Mouse (Mus musculus) lung, postnatal 0 days (tissue): ENCODE data around the gene Aqp11. TPM values are rescaled to one million over a fixed set of nuclear protein-coding genes. Genes with fewer than 3 reads are reported as not detected.

ENCODE experiments used
- ATAC-seq: fragments of 200-750 bp; cut with Nextera tagmentation; 2 replicates; pipeline ENCODE4 v1.8.0; 2017; ENCODE audit warnings: moderate library complexity
- DNase-seq: peaks from one replicate; pipeline ENCODE4 v3.0.0-alpha.2; 2016; ENCODE audit warnings: low spot score
- H3K27ac ChIP-seq: fragments of 300-500 bp; sonication (generic); 2 replicates; pipeline ENCODE4 v1.5.1; 2014; ENCODE audit warnings: antibody characterized with exemption, mild to moderate bottlenecking, low read length, mixed read lengths
- H3K27me3 ChIP-seq: fragments of 300-500 bp; sonication (generic); replicated peaks from 2 replicates; pipeline ENCODE4 v1.6.1; 2014; ENCODE audit warnings: low read length, mixed read lengths; ENCODE audit not compliant: insufficient read depth
- H3K36me3 ChIP-seq: fragments of 300-500 bp; sonication (generic); 2 replicates; pipeline ENCODE4 v1.6.1; 2014; ENCODE audit warnings: low read length, mixed read lengths; ENCODE audit not compliant: insufficient read depth
- H3K4me1 ChIP-seq: fragments of 300-500 bp; sonication (generic); 2 replicates; pipeline ENCODE4 v1.6.1; 2014; ENCODE audit warnings: antibody characterized with exemption, low read depth, low read length, mixed read lengths; ENCODE audit not compliant: insufficient read depth
- H3K4me2 ChIP-seq: fragments of 300-500 bp; sonication (generic); replicated peaks from 2 replicates; pipeline ENCODE4 v1.6.1; 2014; ENCODE audit warnings: low read depth, mild to moderate bottlenecking, low read length, moderate library complexity, mixed read lengths
- H3K4me3 ChIP-seq: fragments of 300-500 bp; sonication (generic); 2 replicates; pipeline ENCODE4 v1.5.1; 2014; ENCODE audit warnings: low read depth, low read length
- H3K9ac ChIP-seq: fragments of 300-500 bp; sonication (generic); replicated peaks from 2 replicates; pipeline ENCODE4 v1.6.1; 2014; ENCODE audit warnings: low read depth, mild to moderate bottlenecking
- H3K9me3 ChIP-seq: fragments of 300-500 bp; sonication (generic); 2 replicates; pipeline ENCODE4 v1.6.1; 2016; ENCODE audit warnings: low read length, mixed read lengths
- CTCF ChIP-seq: IDR thresholded peaks from 2 replicates; pipeline ENCODE4 v1.5.1; 2016; ENCODE audit warnings: antibody characterized with exemption, mild to moderate bottlenecking
- EP300 ChIP-seq: IDR thresholded peaks from 2 replicates; pipeline ENCODE4 v1.6.1; 2016; ENCODE audit warnings: antibody characterized with exemption, mild to moderate bottlenecking, control low read depth
- WGBS: fragments of 180-500 bp; shearing (Covaris S2); extraction: QIAGEN DNeasy Blood & Tissue Kit; methylation state at CpG from one replicate; pipeline ENCODE4 v1.1.7; 2014; 5-methylcytosine and 5-hydroxymethylcytosine counted together
- polyA plus RNA-seq: library from polyadenylated mRNA; unstranded; fragments of >200 nt; fragmentation: Nextera tagmentation; extraction: Ambion mirVana; gene quantifications from 2 replicates; pipeline ENCODE4 v1.2.1, GENCODE M21; 2015

The Aqp11 gene
- polyA plus RNA-seq, 1 experiment from 2014 or later: 4.2 TPM

DNA sequence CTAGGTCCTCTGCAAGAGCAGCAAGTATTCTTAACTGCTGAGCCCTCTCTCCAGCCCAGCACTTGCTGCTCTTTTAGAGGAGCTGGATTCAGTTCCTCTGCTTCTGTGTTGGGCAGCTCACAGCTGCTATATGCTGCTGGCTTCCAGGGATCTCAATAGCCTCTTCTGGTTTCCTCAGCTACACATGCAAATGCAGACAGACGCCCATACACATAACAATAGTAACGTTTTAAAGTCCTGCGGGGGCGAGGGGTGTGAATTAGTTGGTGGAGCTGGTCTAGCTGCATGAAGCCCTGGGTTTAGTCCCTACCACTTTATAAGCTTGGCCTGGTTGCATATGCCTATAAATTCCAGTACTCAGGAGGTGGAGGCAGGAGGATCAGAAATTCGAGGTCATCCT, 19.0 kb downstream of the Aqp11 start:
- H3K27me3 ChIP-seq: no peaks in the 10 kb centered on the region
- 83% methylated on average over 5 of the region's 5 CpGs for WGBS
- no peak overlapping the region for H3K4me2 ChIP-seq
- DNase-seq: no peak
- ATAC-seq: no peak
- H3K4me3 ChIP-seq: no peak overlapping the region
- no peak overlapping the region for H3K27ac ChIP-seq
- H3K4me1 ChIP-seq: no peaks in the 10 kb centered on the region
- no peak for TF ChIP-seq EP300
- TF ChIP-seq CTCF: no peak
- peaks cover 27% of the 10 kb centered on the region; the same call in 1 of the 2 replicates for H3K36me3 ChIP-seq
- no peak overlapping the region for H3K9ac ChIP-seq
- H3K9me3 ChIP-seq: no peaks in the 10 kb centered on the region

GRCm38 (mm10) chr7:97717326-97717725, 20.8 kb downstream of the Aqp11 start:
- Histone ChIP-seq H3K9ac (no peak overlapping the region), H3K4me2 (no peak overlapping the region), H3K27me3 (no peaks in the 10 kb centered on the region), H3K27ac (no peak overlapping the region), H3K4me1 (no peaks in the 10 kb centered on the region), H3K9me3 (no peaks in the 10 kb centered on the region), H3K4me3 (no peak overlapping the region), H3K36me3 (peaks cover 34% of the 10 kb centered on the region; the same call in 1 of the 2 replicates)
- no peak for TF ChIP-seq CTCF
- TF ChIP-seq EP300: no peak
- DNase-seq: peak; percentile 19
- WGBS: 68% methylated on average over 1 of the region's 1 CpGs
- ATAC-seq: no peak

DNA sequence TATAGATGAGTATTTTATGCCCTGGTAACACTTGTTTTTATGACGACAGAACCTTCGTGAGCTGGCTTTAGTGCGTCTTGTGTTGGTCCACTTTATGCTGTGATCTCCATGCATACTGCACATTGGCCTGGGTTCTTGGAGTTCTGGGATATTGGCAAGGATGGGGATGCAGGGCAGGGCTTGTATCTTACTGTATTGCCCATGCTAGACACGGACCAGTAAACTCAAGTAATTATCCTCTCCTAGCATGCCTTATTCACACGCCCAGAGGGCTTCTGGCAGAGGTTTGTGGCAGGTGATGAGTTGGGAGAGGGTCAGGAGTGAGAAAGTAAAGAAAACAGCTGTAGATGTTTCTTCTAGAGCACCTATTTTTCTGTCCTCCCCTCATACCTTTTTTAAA, 23.4 kb downstream of the Aqp11 start:
- Histone ChIP-seq H3K36me3 (peaks cover 34% of the 10 kb centered on the region; the same call in 1 of the 2 replicates), H3K4me1 (no peaks in the 10 kb centered on the region), H3K27ac (no peak overlapping the region), H3K27me3 (no peaks in the 10 kb centered on the region), H3K4me2 (no peak overlapping the region), H3K4me3 (no peak overlapping the region), H3K9me3 (no peaks in the 10 kb centered on the region), H3K9ac (no peak overlapping the region)
- WGBS: 97% methylated on average over 5 of the region's 5 CpGs
- no peak for ATAC-seq
- TF ChIP-seq EP300: no peak
- no peak for TF ChIP-seq CTCF
- DNase-seq: no peak

- Histone ChIP-seq H3K36me3 (peaks cover 8% of the 10 kb centered on the region; the same call in 1 of the 2 replicates), H3K4me3 (no peak overlapping the region), H3K9ac (no peak overlapping the region), H3K4me2 (no peak overlapping the region), H3K4me1 (no peaks in the 10 kb centered on the region), H3K27ac (no peak overlapping the region), H3K9me3 (no peaks in the 10 kb centered on the region), H3K27me3 (no peaks in the 10 kb centered on the region)
- WGBS: 87% methylated on average over 3 of the region's 3 CpGs
- DNase-seq (peak; percentile 14), ATAC-seq (no peak)
- TF ChIP-seq CTCF: no peak
- no peak for TF ChIP-seq EP300
These were observed 28.9 kb downstream of the Aqp11 start for GRCm38 (mm10) chr7:97709204-97709603.

- TF ChIP-seq CTCF: no peak
- no peak for TF ChIP-seq EP300
- no peaks in the 10 kb centered on the region for H3K9me3 ChIP-seq
- no peaks in the 10 kb centered on the region for H3K27me3 ChIP-seq
- no peak overlapping the region for H3K4me3 ChIP-seq
- H3K4me2 ChIP-seq: no peak overlapping the region
- no peak for ATAC-seq
- 79% methylated on average over 5 of the region's 5 CpGs for WGBS
- H3K4me1 ChIP-seq: no peaks in the 10 kb centered on the region
- peaks cover under 1% of the 10 kb centered on the region; the same call in 1 of the 2 replicates for H3K36me3 ChIP-seq
- H3K9ac ChIP-seq: no peak overlapping the region
- H3K27ac ChIP-seq: no peak overlapping the region
- no peak for DNase-seq
These were observed 30.3 kb downstream of the Aqp11 start for GRCm38 (mm10) chr7:97707809-97708208.

DNA sequence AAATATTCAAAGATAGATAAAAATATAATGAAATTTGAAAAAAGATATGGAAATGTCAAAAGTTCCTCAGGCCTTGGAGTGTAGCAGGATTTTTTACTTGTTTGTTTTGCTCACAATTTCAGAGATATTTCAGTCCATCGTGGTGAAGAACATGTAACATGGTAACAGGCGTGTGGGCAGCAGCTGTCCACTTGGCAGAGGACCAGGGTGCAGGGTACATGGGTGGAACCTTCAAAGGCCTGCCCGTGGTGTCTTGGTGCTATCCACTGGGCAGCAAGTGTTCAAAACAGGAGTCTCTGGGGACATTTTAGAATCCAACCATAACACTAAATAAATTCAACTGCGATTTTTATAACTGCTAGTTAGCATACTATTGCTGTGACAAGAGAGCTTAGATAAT, 31.0 kb downstream of the Aqp11 start:
- 64% methylated on average over 4 of the region's 4 CpGs for WGBS

DNA sequence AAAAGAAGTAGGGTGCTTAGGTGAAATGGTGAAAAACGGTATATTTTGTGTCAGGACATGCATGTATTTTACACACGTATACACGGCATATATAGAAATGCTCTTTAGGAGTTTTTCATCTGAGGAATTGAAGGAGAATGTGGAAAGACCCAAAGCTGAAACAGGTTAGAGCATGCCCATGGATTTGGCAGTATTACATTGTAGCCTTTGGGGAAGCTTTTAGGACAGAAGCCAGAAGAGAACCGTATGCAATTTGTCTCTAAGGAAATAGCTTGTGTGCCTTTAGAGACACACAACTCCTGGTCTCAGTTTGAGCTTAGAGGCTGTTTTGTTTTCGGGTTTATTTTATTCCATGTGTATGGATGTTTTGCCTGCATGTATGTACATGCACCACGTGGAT, 37.0 kb downstream of the Aqp11 start:
- Histone ChIP-seq H3K36me3 (no peaks in the 10 kb centered on the region), H3K27me3 (no peaks in the 10 kb centered on the region), H3K9ac (no peak overlapping the region), H3K9me3 (no peaks in the 10 kb centered on the region), H3K4me3 (no peak overlapping the region), H3K4me2 (no peak overlapping the region), H3K27ac (no peak overlapping the region), H3K4me1 (peaks cover under 1% of the 10 kb centered on the region; the same call in 1 of the 2 replicates)
- ATAC-seq (no peak), DNase-seq (no peak)
- WGBS: 79% methylated on average over 6 of the region's 6 CpGs
- TF ChIP-seq CTCF (no peak), EP300 (no peak)

More for the DNA sequence above, 31.0 kb downstream of the Aqp11 start:
- Histone ChIP-seq H3K4me2 (no peak overlapping the region), H3K36me3 (no peaks in the 10 kb centered on the region), H3K4me3 (no peak overlapping the region), H3K27me3 (no peaks in the 10 kb centered on the region), H3K4me1 (no peaks in the 10 kb centered on the region), H3K27ac (no peak overlapping the region), H3K9me3 (no peaks in the 10 kb centered on the region), H3K9ac (no peak overlapping the region)
- TF ChIP-seq EP300 (no peak), CTCF (no peak)
- ATAC-seq (no peak), DNase-seq (no peak)
